ENCODE assay signal across 8 mouse cellular contexts in the genomic region with DNA sequence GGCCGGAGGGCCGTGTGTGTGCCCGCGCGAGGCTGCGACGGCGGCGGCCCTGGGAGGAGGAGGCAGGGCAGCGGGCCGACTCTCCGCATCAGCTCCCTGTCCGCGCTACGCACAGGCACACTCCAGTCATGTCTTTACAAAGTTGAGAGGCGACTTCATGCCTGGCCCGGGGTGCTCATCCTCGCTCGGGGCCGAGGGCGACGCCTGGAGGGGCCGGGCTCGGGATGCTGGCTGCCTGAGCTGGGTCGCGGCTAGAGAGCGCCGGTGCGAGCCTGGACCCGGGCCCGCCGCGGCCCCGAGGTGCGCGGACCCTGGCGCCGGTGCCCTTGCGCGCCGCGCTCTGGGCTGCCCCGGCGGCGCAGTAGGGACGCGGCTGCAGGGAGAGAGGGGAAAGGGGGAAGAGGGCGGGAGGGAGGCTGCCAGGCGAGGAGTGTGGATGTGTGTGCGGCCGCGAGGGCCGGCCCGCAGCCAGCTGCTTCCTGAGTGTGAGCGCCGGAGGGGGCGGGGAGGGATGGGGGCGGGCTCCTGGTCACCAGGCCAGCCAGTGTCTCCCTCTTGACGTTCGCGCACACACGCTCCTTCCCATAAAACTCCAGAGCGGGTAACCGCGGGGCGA. TPM values are rescaled to one million over a fixed set of nuclear protein-coding genes. Genes with fewer than 3 reads are reported as not detected.
DNase-seq lines count a peak whose midpoint lies in the region; ATAC-seq and TF ChIP-seq lines count a peak whose summit lies in the region.

Gene Glis3, minus strand, starts transcription at position 302 of the 616 bp plus-strand sequence.

- H3K27ac ChIP-seq in forebrain, embryonic 14.5 days (ENCODE audit: low read depth, low read length) = no peak within 1 kb of the TSS
- H3K27ac ChIP-seq in lung, postnatal 0 days (ENCODE audit: low read length) = no peak within 1 kb of the TSS; the same call in 1 of the 2 replicates

- peak within 1 kb of the TSS; percentile 82 for H3K4me3 ChIP-seq in E14TG2a.4 (replicated peaks; ENCODE audit: low read length)
- H3K4me3 ChIP-seq in forebrain, embryonic 14.5 days (ENCODE audit: low read depth, low read length) = peak within 1 kb of the TSS; percentile 53
- peak within 1 kb of the TSS; percentile 61 for H3K4me3 ChIP-seq in lung, postnatal 0 days (ENCODE audit: low read depth, low read length)

- under 1% methylated on average over 62 of the region's 66 CpGs for WGBS in forebrain, embryonic 14.5 days
- whole genome bisulfite sequencing in lung, postnatal 0 days = under 1% methylated on average over 50 of the region's 66 CpGs

- TF ChIP-seq EP300 in lung, postnatal 0 days (IDR thresholded peaks at IDR 0.05) = no peak

- peak; percentile 89 for ATAC-seq in forebrain, embryonic 14.5 days
- ATAC-seq in lung, postnatal 0 days = peak; percentile 91
- ATAC-seq in inflammation-experienced regulatory T-cells, adult 6 months = no peak

- peak within 1 kb of the TSS; percentile 99 for H3K4me2 ChIP-seq in forebrain, embryonic 14.5 days (ENCODE audit: low read length)
- peak within 1 kb of the TSS; percentile 100 for H3K4me2 ChIP-seq in lung, postnatal 0 days (replicated peaks; ENCODE audit: low read depth, low read length)

- DNase-seq in adrenal gland, adult 2 months = peak; percentile 83
- peak; percentile 70 for DNase-seq in forebrain, embryonic 14.5 days (ENCODE audit: low spot score)
- peak; percentile 73 for DNase-seq in heart, postnatal 4 days
- DNase-seq in layer of hippocampus, postnatal 10 days (ENCODE audit: low spot score in 2 of 2) = peak; percentile 34 to 60
- peak; percentile 84 for DNase-seq in lung, postnatal 0 days (ENCODE audit: low spot score)
- peak; percentile 65 for DNase-seq in ovary, postnatal 36 days (ENCODE audit: low spot score)

- H3K36me3 ChIP-seq in E14TG2a.4 (ENCODE audit: insufficient read depth, low read length) = no peaks in the 10 kb centered on the region
- H3K36me3 ChIP-seq in forebrain, embryonic 14.5 days (ENCODE audit: control insufficient read depth, insufficient read depth, low read length) = no peaks in the 10 kb centered on the region
- no peaks in the 10 kb centered on the region for H3K36me3 ChIP-seq in lung, postnatal 0 days (ENCODE audit: insufficient read depth, low read length)

- H3K9me3 ChIP-seq in E14TG2a.4 (ENCODE audit: low read length) = no peaks in the 10 kb centered on the region
- H3K9me3 ChIP-seq in forebrain, embryonic 14.5 days (replicated peaks; ENCODE audit: control insufficient read depth, low read length) = no peaks in the 10 kb centered on the region
- H3K9me3 ChIP-seq in lung, postnatal 0 days (ENCODE audit: low read length) = no peaks in the 10 kb centered on the region

- no peak for TF ChIP-seq CTCF in E14TG2a.4 (conservative IDR thresholded peaks at IDR 0.05; ENCODE audit: low read length)
- TF ChIP-seq CTCF in lung, postnatal 0 days (IDR thresholded peaks at IDR 0.05) = peak; percentile 41

- H3K9ac ChIP-seq in forebrain, embryonic 14.5 days (ENCODE audit: low read length) = peak within 1 kb of the TSS; percentile 60
- peak within 1 kb of the TSS; percentile 50 for H3K9ac ChIP-seq in lung, postnatal 0 days (replicated peaks; ENCODE audit: low read depth)

- peaks cover 56% of the 10 kb centered on the region for H3K27me3 ChIP-seq in E14TG2a.4 (ENCODE audit: insufficient read depth, low read length)
- H3K27me3 ChIP-seq in forebrain, embryonic 14.5 days (replicated peaks; ENCODE audit: control insufficient read depth, insufficient read depth, low read length) = peaks cover 30% of the 10 kb centered on the region
- H3K27me3 ChIP-seq in lung, postnatal 0 days (replicated peaks; ENCODE audit: insufficient read depth, low read length) = 0 out of 2 replicates have a peak, but pooled peaks cover 5% of the 10 kb centered on the region

- peaks cover 44% of the 10 kb centered on the region for H3K4me1 ChIP-seq in E14TG2a.4 (replicated peaks; ENCODE audit: low read depth, low read length)
- peaks cover 19% of the 10 kb centered on the region for H3K4me1 ChIP-seq in forebrain, embryonic 14.5 days (ENCODE audit: control insufficient read depth, insufficient read depth, low read length)
- peaks cover 8% of the 10 kb centered on the region; the same call in 1 of the 2 replicates for H3K4me1 ChIP-seq in lung, postnatal 0 days (ENCODE audit: insufficient read depth, low read depth, low read length)

RNA-seq across cellular contexts. Expression of gene Glis3, which starts in this region (rescaled TPM):
- total RNA-seq in adrenal gland, adult 2 months (2021) = 10 to 100 TPM in 1 of 2 experiments, 1 to 10 TPM in 1; 9.3 to 12.4 TPM
- polyA plus RNA-seq in adrenal gland, adult 2 months (2012; rRNA removed) = 3.3 and 6.1 TPM in 2 replicates
- 0.46 and 1.1 TPM in 2 replicates for polyA plus RNA-seq in forebrain, embryonic 14.5 days (2014; fragmentation: Nextera tagmentation; extraction: Ambion mirVana)
- 1 to 10 TPM; 2.1 to 2.3 TPM for total RNA-seq in heart, postnatal 4 days (2021)
- 1 to 10 TPM; 5.9 to 6.4 TPM for total RNA-seq in layer of hippocampus, postnatal 10 days (2021)
- 2.0 and 2.3 TPM in 2 replicates for polyA plus RNA-seq in lung, postnatal 0 days (2015; fragmentation: Nextera tagmentation; extraction: Ambion mirVana)
- polyA plus RNA-seq in inflammation-experienced regulatory T-cells, adult 6 months (2017; shearing (Covaris generic)) = under 1 TPM in 1 of 3 experiments, not detected in 2; 0.05 TPM
